Mouse (Mus musculus) hindbrain, embryonic 14.5 days (tissue): Measurements from ENCODE around the gene Eif2ak3. TPM values are rescaled to one million over a fixed set of nuclear protein-coding genes. Genes with fewer than 3 reads are reported as not detected.

Source experiments
- polyA plus RNA-seq: library from polyadenylated mRNA; unstranded; fragments of >200 nt; fragmentation: Nextera tagmentation; extraction: Ambion mirVana; gene quantifications from 2 replicates; pipeline ENCODE4 v1.2.1, GENCODE M21; 2014

The Eif2ak3 gene
- polyA plus RNA-seq, 1 experiment from 2014 or later = 13.0 TPM

Other genes starting within 250 kb of the Eif2ak3 start
- 2.6 and 2.9 TPM in 2 replicates for gene Rpia, start 52.3 kb upstream of the Eif2ak3 start, polyA plus RNA-seq
- not detected in 2 replicates for gene Tex37, start 74.4 kb downstream of the Eif2ak3 start, polyA plus RNA-seq
- not detected in 2 replicates for gene Foxi3, start 112.0 kb downstream of the Eif2ak3 start, polyA plus RNA-seq